Mouse (Mus musculus) G1E (cell line): ENCODE measurements around the gene Nags. TPM values are rescaled to one million over a fixed set of nuclear protein-coding genes. Genes with fewer than 3 reads are reported as not detected.

Source experiments
- ATAC-seq: 2 replicates; pipeline ENCODE4 v1.8.0; 2016; ENCODE audit warnings: mild to moderate bottlenecking; ENCODE audit not compliant: insufficient number of reproducible peaks, poor library complexity, low FRiP score, severe bottlenecking; ENCODE audit errors: extremely low read depth
- DNase-seq: peaks from one replicate; pipeline ENCODE4 v3.0.0; 2012; ENCODE audit warnings: low spot score
- H3K27me3 ChIP-seq: 2 replicates; pipeline ENCODE4 v1.6.1; 2012; ENCODE audit warnings: mild to moderate bottlenecking, low read length, inconsistent platforms; ENCODE audit not compliant: insufficient read depth
- H3K36me3 ChIP-seq: replicated peaks from 2 replicates; pipeline ENCODE3; 2012; ENCODE audit warnings: mild to moderate bottlenecking, inconsistent platforms
- H3K4me1 ChIP-seq: 2 replicates; pipeline ENCODE4 v1.6.1; 2012; ENCODE audit warnings: low read depth, low read length, inconsistent platforms, mixed read lengths; ENCODE audit not compliant: insufficient read depth
- H3K4me3 ChIP-seq: 2 replicates; pipeline ENCODE4 v1.5.1; 2012; ENCODE audit warnings: low read depth, mild to moderate bottlenecking, inconsistent platforms, low read length, moderate library complexity, mixed read lengths
- H3K9me3 ChIP-seq: replicated peaks from 2 replicates; pipeline ENCODE4 v1.6.1; 2012; ENCODE audit warnings: inconsistent platforms
- CTCF ChIP-seq: IDR thresholded peaks from 2 replicates; pipeline ENCODE4 v1.5.1; 2012; ENCODE audit warnings: low read depth, low read length, inconsistent platforms, mixed read lengths
- GATA1 ChIP-seq: IDR thresholded peaks from 2 replicates; pipeline ENCODE4 v1.6.1; 2012; ENCODE audit warnings: borderline replicate concordance, low read length, inconsistent platforms, mixed read lengths
- GATA2 ChIP-seq: IDR thresholded peaks from 2 replicates; pipeline ENCODE4 v1.6.1; 2012; ENCODE audit warnings: low read depth, low read length, inconsistent platforms, borderline replicate concordance
- POLR2AphosphoS5 ChIP-seq: IDR thresholded peaks from 2 replicates; pipeline ENCODE4 v1.6.1; 2012; ENCODE audit warnings: low read depth, low read length, inconsistent platforms; ENCODE audit not compliant: insufficient replicate concordance
- TAL1 ChIP-seq: conservative IDR thresholded peaks from 2 replicates; pipeline ENCODE4 v1.6.1; 2012; ENCODE audit warnings: low read depth, low read length, inconsistent platforms, mixed read lengths
- polyA plus RNA-seq: library from polyadenylated mRNA; stranded (reverse); fragments of >175 nt; gene quantifications from 2 replicates; pipeline ENCODE4 v1.2.3, GENCODE M21; 2012
- total RNA-seq, 2 experiments: library from RNA; stranded (forward) in 1 of 2; stranded (reverse) in 1 of 2; fragments of 200-1000 nt in 1 of 2; fragments of >200 nt in 1 of 2; fragmentation: Nextera tagmentation in 1 of 2; gene quantifications; 2 replicates each; pipeline ENCODE4 v1.2.3; 2014 to 2017

Nags gene
- total and polyA plus RNA-seq, 3 experiments: not detected

DNA sequence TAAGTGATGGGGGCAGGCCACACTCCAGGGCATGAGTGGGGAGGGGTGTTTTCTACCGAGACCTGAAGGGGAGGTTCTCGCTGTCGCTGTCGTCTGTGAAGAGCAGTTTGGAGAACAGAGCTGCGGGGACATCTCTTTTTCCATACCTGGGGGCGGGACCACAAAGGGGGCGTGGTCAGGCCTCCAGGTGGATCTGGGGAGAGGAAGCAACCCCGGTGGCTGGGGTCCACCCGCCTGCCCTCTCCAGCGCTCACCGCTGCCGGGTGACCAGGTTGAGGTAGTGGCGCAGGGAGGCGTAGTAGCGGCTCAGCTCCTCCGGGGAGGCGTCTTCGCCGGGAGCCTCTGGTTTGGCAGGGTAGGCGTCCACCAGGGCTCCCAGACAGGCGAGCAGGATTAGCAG lies 38.4 kb upstream of the Nags start:
- H3K27me3 ChIP-seq: peaks cover 79% of the 10 kb centered on the region
- TF ChIP-seq POLR2AphosphoS5: no peak
- no peak for TF ChIP-seq GATA1
- no peak for TF ChIP-seq CTCF
- TF ChIP-seq GATA2: no peak
- no peak for TF ChIP-seq TAL1
- DNase-seq: no peak
- ATAC-seq: no peak
- H3K9me3 ChIP-seq: no peaks in the 10 kb centered on the region
- H3K36me3 ChIP-seq: no peaks in the 10 kb centered on the region
- H3K4me3 ChIP-seq: no peak overlapping the region
- H3K4me1 ChIP-seq: peaks cover 48% of the 10 kb centered on the region

DNA sequence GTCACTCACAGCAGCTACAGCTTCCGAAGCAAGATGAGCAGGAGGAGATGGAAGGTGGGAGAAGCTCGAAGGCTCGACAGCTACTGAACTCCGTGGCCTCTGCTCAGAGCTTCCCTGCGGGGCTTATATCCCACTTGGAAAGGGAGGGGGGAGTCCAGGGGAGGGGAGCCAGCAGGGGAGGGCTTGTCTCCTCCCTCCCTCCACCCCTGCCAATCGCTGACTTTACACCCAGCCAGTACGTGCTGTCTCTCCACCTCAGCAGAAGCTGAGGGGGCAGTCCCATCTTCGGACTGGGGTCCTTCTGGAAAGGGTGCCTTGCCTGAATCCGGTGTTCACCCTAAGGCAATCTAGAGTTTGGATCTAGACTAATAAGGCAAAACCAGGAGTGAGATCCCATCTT lies 37.6 kb upstream of the Nags start, which contains the start of gene Pyy:
Gene Pyy (minus strand): TSS at position 101 of the 400 bp plus-strand sequence.
- TF ChIP-seq GATA1: no peak
- no peak for TF ChIP-seq CTCF
- TF ChIP-seq GATA2: no peak
- TF ChIP-seq TAL1: no peak
- no peak for ATAC-seq

DNA sequence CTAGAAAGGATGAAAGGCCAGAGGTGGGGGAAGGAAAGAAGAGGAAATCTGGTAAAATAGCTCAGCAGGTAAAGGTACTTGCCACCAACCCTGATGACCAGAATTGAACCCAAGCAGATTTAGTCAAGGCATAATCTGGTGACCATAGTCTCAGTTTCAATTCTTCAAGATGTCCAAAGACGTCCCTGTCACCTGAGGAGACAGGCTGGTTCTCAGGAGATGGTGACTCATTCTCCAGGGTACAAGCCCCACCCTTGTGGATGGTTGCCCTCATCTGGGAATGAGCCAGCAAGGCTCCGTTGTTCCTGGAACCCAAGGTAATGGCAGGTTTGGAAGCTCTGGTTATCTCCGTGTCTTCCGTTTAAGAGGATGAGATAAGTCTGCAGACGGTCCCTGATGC lies 33.7 kb upstream of the Nags start:
- Histone ChIP-seq H3K4me3 (no peak overlapping the region), H3K27me3 (peaks cover 54% of the 10 kb centered on the region), H3K9me3 (no peaks in the 10 kb centered on the region), H3K36me3 (no peaks in the 10 kb centered on the region), H3K4me1 (peaks cover 46% of the 10 kb centered on the region)
- no peak for DNase-seq
- no peak for ATAC-seq
- TF ChIP-seq CTCF (no peak), GATA1 (no peak), GATA2 (no peak), POLR2AphosphoS5 (no peak), TAL1 (no peak)

More for the DNA sequence above, 37.6 kb upstream of the Nags start, which contains the start of gene Pyy:
- Histone ChIP-seq H3K36me3 (no peaks in the 10 kb centered on the region), H3K4me1 (peaks cover 41% of the 10 kb centered on the region), H3K27me3 (peaks cover 75% of the 10 kb centered on the region), H3K9me3 (no peaks in the 10 kb centered on the region), H3K4me3 (no peak within 1 kb of the TSS)
- DNase-seq: no peak

DNA sequence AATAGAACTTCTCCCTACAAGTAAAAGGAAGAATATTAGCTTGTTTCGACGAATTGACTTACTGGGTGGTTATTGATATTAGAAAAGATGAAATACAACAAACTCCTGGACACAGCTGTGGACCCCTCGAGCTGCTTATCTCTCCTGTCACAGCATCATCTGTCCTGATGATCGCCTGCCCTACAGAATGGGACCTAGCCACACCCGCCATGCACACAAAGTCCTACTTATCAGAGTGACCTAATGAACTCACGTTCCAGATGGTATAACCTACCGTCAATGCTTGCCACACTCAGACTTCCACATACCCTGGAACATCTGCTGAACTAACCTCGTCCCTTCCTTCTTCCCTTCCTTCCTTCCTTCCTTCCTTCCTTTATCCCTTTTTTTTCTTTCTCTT lies 29.1 kb upstream of the Nags start:
- peaks cover 58% of the 10 kb centered on the region for H3K4me1 ChIP-seq
- peaks cover 6% of the 10 kb centered on the region for H3K9me3 ChIP-seq
- no peaks in the 10 kb centered on the region for H3K36me3 ChIP-seq
- H3K27me3 ChIP-seq: peaks cover 13% of the 10 kb centered on the region; the same call in 1 of the 2 replicates
- peak; percentile 75 for ATAC-seq
- no peak for DNase-seq
- no peak overlapping the region; the same call in 1 of the 2 replicates for H3K4me3 ChIP-seq
- TF ChIP-seq TAL1 (peak; percentile 84), GATA2 (no peak), POLR2AphosphoS5 (no peak)

DNA sequence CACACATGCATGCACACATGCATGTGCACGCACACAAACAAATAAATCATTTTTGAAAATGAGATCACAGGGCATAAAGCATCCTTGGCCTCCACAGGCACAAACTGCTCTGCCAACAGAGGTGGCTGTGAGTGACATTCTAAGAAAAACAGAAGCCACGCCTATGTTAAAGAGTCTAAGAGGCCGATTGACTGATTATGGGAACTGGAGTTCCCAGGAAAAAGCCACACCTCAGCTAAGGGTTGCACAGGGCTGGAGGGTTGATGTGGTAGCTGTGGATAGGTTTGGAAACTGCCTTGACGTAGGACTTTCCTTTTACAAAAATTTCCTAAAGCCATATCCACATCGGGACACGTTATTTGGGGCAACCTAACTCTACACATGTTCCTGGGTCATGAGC lies 27.9 kb upstream of the Nags start:
- H3K36me3 ChIP-seq: no peaks in the 10 kb centered on the region
- peaks cover 6% of the 10 kb centered on the region for H3K9me3 ChIP-seq
- H3K4me3 ChIP-seq: peak overlapping the region; percentile 49
- ATAC-seq (no peak), DNase-seq (no peak)
- peaks cover 10% of the 10 kb centered on the region; the same call in 1 of the 2 replicates for H3K27me3 ChIP-seq
- TF ChIP-seq GATA1: no peak
- no peak for TF ChIP-seq POLR2AphosphoS5
- TF ChIP-seq TAL1: no peak
- TF ChIP-seq CTCF: no peak
- no peak for TF ChIP-seq GATA2
- H3K4me1 ChIP-seq: peaks cover 62% of the 10 kb centered on the region

DNA sequence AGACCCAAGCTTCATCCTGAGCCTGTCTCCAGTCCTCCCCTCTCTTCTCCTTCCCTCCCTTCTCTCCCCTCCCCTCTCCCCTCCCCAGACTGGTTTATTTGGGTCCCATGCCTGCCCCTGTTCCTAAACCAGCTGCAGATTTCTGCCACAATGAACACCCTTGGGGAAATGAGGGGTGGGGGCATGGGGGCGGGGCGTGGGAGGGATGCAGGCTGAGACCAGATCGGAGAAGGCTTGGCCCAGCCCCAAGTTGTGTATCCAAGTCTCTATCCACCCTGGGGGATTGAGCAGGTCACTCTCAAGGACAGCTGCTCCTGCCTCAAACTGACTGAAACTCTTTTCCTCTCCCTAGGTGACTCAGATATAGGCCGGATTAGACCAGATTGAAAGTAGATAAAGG lies 10.8 kb upstream of the Nags start:
- no peak for ATAC-seq
- TF ChIP-seq POLR2AphosphoS5 (no peak), CTCF (no peak), GATA2 (no peak), TAL1 (no peak), GATA1 (no peak)
- no peak for DNase-seq
- Histone ChIP-seq H3K4me3 (no peak overlapping the region), H3K9me3 (no peaks in the 10 kb centered on the region), H3K36me3 (no peaks in the 10 kb centered on the region), H3K4me1 (peaks cover 63% of the 10 kb centered on the region), H3K27me3 (peaks cover 4% of the 10 kb centered on the region; the same call in 1 of the 2 replicates)
